Mouse (Mus musculus): ENCODE results near the gene Il15ra. TPM values are rescaled to one million over a fixed set of nuclear protein-coding genes. Genes with fewer than 3 reads are reported as not detected.
A peak's percentile ranks its signal among the peaks of the same experiment; 100 is the strongest.

The Il15ra gene
- 1 to 10 TPM; 2.0 to 2.2 TPM for total RNA-seq (2021)

DNA sequence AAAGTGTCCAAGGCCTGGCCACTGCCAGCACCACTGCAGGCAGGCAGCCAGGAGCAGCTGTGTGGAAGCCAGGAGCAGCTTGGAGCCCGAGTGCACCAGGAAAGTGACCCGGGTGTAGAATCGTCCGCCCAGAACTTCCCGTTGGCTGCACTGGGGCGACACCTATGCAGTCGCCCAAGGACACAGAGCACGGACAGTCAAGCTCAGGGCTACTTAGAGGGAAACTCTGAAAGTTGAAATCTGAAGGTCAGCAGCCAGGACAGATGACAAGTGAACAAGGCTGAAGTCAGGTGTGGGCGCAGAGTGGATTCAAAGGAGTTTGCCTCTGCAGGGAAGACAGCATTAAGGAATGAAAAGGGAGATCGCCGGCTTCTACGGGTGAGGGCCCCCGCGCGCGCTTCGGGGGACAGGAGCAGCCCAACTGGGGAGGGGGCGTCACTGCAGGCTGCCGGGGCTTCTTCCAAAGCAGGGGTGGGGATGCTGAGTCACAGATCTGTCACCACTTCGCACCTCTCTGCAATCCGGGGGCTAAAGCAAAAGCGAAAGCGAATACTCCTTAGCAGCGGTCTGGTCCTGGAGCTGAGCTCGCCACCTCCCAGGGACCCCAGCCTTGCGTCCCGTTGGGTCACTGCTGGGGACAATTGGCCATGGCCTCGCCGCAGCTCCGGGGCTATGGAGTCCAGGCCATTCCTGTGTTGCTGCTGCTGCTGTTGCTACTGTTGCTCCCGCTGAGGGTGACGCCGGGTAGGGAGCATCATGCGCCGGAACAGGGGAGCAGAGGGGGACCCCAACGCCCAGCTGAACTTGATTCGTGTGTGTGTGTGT, at the start of gene Il15ra:
Il15ra (plus strand) TSS at position 90 of the 825 bp plus-strand sequence.
- intact Hi-C loops (cut with DNase I) = no loop called here
- peak; percentile 59 for DNase-seq

DNA sequence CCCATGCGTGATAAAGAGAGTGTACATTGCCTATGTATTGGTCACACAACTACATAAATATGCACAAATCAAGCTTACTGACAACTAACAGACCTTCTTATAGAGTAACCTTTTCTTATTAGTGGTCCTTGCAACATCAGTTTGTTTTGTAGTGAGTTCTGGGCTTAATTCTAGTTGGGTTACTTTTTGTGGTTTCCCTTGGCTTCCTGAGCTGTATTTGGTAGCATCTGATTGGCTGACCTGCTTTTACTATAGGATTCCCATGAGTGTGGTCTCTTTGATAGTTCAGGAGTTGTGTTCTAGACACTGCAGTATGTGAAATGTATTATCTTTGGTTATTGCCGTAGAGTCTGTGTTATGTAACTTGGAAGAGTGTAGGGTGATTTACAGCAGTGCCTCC, 47.5 kb upstream of the Il15ra start:
- DNase-seq = no peak
- intact Hi-C loops (cut with DNase I) = no loop called here

DNA sequence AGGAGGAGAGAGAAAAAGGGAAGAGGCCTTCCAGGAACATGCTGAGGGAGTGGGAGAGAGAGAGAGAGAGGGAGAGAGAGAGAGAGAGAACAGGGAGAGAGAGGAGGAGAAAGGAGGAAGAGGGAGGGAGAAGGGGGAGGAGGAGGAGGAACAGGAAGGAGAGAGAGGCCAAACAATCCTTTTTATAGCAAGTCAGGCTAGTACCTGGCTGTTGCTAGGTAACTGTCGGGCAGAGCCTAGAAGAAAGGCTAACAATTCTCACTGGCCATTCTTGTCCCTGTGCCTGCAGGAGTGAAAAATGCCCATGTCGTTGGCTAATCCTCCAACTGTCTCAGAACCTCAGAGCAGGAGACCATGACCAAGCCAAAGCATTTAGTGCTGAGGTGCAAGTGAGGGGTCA, 45.8 kb upstream of the Il15ra start:
- intact Hi-C loops (cut with DNase I) = no loop called here
- no peak for DNase-seq

DNA sequence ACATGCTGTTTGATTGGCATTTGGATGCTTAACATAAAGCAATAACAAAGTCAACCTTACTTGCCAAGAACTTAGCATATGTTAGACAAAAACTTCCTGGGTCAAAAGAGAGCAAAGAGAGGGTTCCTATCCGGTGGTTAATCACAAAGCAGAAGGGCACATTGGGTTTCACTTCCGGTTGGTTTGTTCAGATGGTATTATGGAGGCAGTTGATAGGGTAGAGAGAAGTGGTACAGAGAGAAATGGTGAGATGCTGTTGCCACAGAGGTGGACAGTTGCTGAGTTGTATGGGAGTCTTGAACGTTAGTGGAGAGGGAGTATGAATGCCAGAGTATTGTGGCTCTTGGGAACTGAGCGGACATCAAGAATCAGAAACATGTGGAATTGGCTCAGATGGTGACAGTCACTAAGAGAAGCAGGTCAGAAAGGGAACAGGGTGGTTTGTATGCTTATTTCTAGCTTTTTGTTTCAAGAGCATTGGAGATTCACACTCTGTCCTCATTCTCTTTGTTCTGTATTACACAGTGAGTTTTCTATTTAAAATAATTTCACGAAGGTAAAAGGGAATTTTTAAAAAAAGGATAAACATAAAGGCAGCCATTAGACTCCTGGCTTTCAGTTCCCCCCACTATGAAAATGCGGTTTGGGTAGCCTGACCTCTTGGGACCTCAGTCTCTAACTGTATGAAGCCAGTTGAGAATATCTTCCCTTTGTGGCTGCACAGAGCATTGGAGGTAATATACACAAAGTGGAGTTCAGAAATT, 42.8 kb upstream of the Il15ra start:
- intact Hi-C loops (cut with DNase I) = no loop called here
- DNase-seq = no peak

DNA sequence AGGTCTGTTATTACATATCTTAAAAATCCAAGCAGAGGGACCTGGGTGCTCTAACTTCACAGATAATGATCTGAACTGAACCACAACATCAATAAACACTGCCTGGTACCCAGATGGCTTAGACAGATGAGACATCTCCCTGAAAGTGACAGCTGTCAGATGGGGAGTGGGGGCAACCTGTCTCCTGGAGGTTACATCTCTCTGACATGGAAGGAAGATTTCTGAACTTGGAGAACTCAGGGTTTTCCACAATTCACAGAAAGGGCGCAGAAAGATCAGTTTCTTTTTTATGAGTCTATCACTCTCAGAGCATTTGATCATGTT, 42.2 kb upstream of the Il15ra start:
- no peak for DNase-seq
- intact Hi-C loops (cut with DNase I) = no loop called here

DNA sequence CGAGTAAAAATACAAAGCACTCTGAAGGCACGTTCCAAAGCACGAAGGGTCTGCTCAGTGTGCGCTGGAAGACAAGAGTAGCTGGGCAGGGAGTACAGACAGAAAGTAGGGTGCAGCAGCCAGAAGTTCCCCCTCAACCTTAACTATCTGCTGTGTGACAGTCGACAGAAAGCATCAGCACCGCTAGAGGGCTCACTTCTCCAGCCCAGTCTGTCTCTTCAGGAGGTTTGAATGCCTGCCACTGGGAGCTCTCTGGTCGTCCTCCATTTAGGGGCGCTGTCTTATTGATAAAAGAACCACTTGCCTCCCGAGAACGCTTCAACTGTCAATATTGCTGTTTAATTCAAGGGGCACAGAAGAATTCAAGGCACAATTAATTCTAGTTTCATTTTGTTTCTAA, 41.1 kb upstream of the Il15ra start:
- intact Hi-C loops (cut with DNase I) = no loop called here
- peak; percentile 85 for DNase-seq

DNA sequence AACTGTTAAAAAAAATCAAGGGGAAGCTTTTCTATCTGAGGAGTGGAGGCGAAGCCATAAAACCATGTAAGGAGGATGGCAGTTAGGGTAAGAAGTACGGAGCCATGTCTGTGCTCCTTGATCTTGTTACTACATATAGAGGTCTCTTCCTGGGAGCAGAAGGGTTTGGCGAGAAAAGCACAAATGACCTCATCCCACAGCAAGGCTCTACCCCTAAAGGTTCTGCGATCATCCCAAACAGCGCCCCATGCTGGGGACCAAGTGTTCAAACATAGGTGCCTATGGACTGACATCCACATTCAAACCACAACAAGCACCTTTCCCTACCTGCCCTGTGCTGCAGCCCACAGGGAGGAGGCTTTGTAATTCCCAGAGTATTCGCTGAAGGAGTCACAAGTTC, 40.7 kb upstream of the Il15ra start:
- DNase-seq = peak; percentile 52
- intact Hi-C loops (cut with DNase I) = no loop called here

DNA sequence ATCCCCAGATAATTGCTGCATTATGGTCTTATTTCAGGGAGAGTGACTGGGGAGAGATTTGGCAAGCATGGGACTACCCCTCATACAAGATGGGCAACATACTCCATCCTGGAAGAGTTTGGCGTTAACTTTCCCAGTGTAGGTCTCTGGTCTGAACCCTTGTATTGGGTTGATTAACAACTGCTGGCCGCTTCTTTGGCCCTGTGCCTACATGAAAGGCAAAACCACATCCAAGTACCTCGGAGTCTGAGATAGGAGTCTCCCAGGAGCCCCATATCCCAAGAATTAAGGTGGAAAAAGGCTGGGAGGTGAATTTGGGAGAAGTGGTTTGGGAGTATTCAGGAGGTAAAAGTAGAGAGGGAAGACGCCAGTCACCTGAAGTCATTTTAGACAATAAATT, 40.3 kb upstream of the Il15ra start:
- DNase-seq = no peak
- intact Hi-C loops (cut with DNase I) = no loop called here

DNA sequence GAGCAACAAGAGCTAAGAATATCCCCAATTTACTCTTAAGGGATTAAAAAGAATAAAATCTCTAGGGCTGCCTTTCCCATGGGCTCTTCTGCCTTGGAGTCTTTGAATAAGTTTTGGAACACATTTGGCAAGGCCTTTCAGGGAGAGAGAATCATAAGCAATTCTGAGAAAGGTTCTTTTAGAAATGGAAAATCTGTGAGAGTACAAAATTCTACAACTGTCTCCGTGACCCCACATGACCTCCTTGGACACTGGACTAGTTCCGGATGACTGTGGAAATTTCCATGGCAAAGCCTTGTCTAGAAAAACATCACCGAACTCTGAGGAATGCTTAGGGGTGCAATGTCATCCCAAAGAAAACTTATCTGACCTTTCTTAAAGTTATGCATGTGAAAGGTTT, 39.8 kb upstream of the Il15ra start:
- DNase-seq = no peak
- intact Hi-C loops (cut with DNase I) = no loop called here

DNA sequence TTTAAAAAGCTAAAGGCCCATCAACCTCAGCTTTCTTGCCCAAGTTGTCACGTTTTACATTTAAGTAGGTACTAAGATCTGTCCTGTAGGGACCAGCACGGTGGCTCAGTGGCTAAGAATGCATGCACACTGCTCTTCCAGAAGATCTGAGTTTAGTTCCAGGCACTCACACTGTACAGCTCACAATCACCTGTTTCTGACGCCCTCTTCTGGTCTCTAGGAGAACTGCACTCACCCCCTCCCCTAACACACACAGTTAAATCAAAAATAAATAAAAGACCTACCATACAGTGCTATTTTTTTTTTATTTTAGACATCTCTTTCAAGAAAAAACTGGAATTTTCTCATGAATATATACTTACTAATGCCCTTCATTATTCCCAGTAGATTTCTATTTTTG, 32.9 kb upstream of the Il15ra start:
- DNase-seq = no peak
- intact Hi-C loops (cut with DNase I) = no loop called here

DNA sequence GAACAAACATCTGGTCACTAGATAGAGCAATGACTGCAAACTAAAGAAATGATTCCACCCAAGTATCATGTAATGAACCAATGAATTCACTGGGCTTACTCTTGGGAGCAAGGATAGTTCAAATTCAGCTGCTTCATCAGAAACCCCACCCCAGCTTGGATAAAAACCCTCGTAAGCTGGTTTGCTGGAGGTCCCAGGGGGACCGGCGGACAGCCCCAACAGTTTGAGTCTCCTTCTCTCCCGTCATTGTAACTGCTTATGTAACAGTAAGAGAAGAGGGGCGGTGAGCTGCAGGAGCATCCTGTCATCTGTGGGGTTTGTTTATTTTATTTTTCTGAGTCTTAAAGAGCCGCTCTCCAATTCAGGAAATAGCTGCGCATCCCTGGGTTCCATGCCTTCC, 25.5 kb upstream of the Il15ra start:
- no peak for DNase-seq
- intact Hi-C loops (cut with DNase I) = no loop called here

DNA sequence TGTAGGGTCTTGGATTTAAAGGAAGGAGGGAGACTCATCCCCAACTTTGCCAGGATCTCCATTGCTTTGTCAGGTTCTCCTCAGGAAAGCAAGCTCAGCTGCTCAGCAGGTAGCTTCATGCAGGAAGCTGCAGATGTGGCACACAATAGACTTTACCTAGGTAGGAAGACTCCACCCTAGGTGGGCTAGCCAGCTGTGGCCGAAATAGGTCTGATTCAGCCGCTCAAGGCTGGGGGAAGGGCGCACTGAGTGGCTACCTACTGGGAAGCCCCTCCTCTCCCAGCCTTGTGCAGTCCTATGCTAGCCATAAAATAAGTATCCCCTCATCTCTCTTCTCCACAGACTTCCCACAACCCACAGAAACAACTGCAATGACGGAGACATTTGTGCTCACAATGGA, 22.4 kb upstream of the Il15ra start:
- no peak for DNase-seq
- intact Hi-C loops (cut with DNase I) = no loop called here

DNA sequence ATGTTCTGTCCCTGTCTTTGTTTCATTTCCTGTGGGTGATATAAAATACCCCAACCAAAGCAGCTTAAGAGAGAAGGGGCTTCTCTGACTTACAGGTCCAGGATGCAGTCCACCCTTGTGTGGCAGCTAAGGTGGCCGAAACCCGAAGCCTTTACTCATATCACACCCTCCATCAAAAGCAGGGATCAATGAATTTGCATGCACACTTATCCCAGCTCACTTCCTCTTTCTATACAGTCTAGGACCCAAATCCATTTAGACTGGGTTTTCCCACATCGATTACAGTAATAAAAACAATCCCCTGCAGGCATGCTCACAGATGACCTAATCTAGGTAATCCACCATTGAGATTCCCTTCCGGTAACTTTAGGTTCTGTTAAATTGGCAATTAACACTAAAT, 18.6 kb upstream of the Il15ra start:
- DNase-seq = no peak
- intact Hi-C loops (cut with DNase I) = no loop called here

DNA sequence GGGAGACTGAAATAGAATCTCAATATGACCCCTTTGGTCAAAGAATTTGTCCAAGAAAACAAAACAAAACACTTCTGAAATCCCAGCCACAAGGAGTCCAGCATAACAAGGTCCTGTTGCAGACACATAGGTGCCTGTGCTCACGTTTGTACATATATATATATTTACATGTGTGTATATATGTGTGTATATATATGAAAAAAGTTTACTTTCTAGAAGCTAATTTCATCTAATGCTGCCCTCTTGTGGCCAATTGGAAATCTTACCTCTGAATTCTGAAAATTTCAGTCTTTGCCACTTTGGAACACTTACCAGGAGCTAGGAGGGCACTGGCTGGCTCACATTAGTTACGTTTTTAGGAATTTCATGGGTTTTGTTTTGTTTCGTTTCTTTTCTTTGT, 17.7 kb upstream of the Il15ra start:
- no peak for DNase-seq
- intact Hi-C loops (cut with DNase I) = loop anchor here (1.0 kb wide), 1 partner anchor 84 kb away; no protein-coding TSS in a partner anchor

DNA sequence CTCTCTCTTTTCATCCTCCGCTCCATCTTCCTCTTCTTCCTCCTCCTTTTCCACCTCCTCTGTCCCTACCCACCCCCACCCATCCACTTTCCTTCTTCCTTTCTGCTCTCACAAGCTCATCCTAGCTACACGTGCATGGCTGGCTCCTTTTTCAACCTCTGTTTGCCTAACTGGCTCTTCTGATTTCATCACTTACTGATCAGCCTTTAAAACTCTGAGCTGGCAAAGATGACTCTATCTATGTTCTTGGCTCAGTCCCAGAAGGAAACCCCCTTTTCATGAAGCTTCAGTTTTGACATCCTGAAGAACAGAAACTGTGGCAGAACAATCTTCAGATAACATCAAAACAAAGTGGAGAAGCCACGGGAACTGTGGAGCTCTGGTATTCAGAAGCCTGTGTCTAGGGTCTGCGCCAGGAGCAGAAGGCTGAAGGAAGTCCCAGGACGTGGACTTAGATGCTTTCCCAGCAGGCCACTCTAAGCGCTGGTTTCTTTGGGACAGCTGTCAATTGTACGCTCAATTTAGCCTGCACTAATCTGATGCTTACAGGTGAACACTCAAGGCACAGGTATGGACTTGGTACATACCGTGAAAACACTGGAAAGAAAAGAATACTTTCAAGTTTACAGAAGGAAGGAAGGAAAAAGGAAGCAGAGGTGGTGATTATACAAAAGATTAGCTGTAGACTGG, 14.7 kb upstream of the Il15ra start:
- DNase-seq = no peak
- intact Hi-C loops (cut with DNase I) = no loop called here

DNA sequence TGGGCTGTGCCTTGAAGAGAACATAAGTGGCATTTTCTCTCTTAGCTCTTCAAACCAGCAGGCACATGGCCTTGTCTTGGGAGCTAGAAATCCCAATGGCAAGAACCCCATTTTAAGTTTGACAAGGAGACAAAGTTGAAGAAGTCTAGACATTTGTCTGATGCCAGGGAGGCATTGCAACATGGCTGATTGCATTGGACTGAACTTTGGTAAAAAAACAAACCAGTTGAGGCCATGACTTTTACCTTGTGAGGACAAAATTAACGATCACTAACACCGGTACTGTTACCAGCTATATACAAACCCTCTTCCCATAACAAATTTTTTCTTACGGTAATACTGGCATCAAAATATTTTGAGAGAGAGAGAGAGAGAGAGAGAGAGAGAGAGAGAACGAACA, 11.7 kb upstream of the Il15ra start:
- intact Hi-C loops (cut with DNase I) = no loop called here
- no peak for DNase-seq

DNA sequence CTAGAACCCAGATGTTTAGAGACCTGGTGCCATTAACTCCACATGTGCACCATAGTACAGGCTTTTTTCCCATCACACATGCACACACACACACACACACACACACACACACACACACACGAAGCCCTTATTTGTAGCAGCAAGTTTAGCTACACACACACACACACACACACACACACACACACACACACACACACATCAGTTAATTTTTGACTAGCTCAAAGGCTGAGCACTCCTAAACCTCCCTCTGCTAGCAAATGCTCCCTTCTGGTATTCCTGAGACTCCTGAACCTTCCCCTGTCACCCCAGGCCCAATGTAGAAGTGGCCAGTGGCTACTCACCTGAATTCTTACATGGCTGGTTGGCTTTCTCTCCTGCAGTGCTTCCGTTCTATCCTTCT, 11.0 kb upstream of the Il15ra start:
- DNase-seq = no peak
- intact Hi-C loops (cut with DNase I) = no loop called here

DNA sequence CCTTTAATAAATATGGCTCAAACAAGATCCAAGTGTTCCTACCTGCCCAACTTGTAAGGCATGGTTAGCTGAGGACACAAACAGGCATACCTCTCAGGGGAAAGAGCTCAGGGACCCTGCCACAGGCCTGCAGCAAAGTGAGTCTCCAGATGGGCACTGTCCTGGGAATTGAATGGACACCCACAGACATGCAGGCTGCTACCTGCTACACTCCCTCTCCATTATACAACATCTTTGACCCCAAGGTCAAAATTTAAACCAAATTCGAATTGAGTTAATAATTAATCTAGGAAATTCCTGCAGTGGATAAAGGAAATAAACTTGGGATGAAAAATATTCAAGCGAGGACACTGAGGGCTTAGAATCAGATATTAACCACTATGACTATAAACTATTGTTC, 9.2 kb upstream of the Il15ra start:
- DNase-seq = no peak
- intact Hi-C loops (cut with DNase I) = no loop called here

DNA sequence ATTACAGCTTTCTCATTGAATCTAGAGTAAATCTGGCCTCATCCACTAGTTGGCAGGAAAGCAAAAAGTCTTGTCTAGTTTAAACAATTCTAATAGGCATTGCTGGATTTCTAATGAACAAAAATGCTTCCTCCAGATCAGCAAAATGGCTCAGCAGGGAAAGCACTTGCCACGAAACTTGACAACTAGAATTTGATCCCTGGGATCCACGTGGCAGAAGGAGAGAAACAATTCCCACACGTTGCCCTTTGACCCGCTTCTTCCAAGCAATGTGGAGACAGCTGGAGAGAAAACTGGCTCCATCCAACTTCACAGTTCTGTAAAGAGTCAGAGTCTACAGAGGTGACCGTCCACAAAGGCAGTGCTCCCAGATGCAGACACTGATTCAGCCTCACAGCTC, 6.1 kb upstream of the Il15ra start:
- intact Hi-C loops (cut with DNase I) = no loop called here
- DNase-seq = no peak

DNA sequence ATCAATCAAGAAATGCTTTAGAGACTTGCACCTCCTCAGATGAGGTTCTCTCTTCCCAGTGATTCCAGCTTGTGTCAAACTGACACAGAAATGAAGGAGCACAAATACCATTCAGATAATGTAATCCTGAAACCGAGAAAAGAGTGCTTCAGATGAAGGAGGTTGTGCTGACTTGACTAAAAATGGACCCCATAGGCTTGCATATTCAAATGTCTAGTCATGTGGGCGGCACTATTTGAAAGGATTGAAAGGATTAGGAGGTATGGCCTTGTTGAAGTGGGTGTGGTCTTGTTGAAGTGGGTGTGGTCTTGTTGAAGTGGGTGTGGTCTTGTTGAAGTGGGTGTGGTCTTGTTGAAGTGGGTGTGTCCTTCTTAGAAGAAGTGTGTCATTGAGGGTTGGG, 5.2 kb upstream of the Il15ra start:
- no peak for DNase-seq
- intact Hi-C loops (cut with DNase I) = no loop called here

DNA sequence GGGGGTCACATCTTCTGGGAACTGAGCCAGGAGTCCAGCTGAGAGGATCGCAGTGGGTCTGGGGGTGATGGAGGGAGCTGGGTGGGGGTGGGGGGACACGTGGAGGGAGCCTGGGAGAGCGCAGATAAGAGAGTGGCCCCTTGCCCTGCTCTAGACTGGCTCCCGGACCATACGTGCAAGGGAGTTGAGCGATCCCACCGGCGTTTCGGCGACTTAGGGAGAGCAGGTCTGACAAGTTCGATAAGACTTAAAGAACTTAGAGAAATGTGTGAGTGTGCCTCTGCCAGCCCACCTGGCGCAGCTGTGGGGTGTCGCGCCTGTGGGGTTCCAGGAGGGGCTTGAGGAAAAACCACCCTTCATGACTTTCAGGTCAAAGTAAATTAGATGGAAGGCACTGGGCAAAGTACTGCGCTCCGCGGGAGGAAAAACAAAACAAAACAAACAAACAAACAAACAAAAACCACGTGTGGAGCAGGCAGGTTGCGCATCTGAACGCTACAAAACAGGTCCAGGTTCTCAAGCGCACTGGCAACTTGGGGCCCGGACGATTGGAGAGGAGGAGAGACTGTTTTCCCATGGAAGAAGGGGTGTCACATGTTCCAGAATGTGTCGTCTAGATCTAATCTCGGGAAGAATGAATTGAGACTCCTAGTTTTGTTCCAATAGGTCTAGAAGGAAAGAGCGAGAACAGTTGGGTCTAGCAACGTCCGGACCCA, 1.1 kb downstream of the Il15ra start:
- no peak for DNase-seq
- intact Hi-C loops (cut with DNase I) = no loop called here
